Mouse (Mus musculus) kidney, adult 2 months (tissue): ENCODE measurements around the gene Il9. TPM values are rescaled to one million over a fixed set of nuclear protein-coding genes. Genes with fewer than 3 reads are reported as not detected.

Source experiments
- DNase-seq: peaks from one replicate; pipeline ENCODE4 v3.0.0; 2021
- H3K27ac ChIP-seq: fragments of 200-500 bp; 2 replicates; pipeline ENCODE4 v1.5.1; 2012; ENCODE audit warnings: low read depth, low read length, control low read depth, inconsistent platforms; ENCODE audit not compliant: insufficient read depth
- H3K27me3 ChIP-seq: fragments of 200-500 bp; replicated peaks from 2 replicates; pipeline ENCODE4 v1.6.1; 2012; ENCODE audit warnings: mild to moderate bottlenecking, moderate library complexity, low read length, inconsistent platforms; ENCODE audit not compliant: control insufficient read depth, insufficient read depth
- H3K36me3 ChIP-seq: fragments of 200-500 bp; 2 replicates; pipeline ENCODE4 v1.6.1; 2012; ENCODE audit warnings: mild to moderate bottlenecking, moderate library complexity, low read length, inconsistent platforms; ENCODE audit not compliant: control insufficient read depth, insufficient read depth
- H3K4me1 ChIP-seq: fragments of 200-500 bp; 2 replicates; pipeline ENCODE4 v1.6.1; 2011; ENCODE audit warnings: low read length; ENCODE audit not compliant: control insufficient read depth, insufficient read depth
- H3K4me3 ChIP-seq: fragments of 200-500 bp; 2 replicates; pipeline ENCODE4 v1.5.1; 2011; ENCODE audit warnings: mild to moderate bottlenecking, low read depth, low read length, control low read depth; ENCODE audit not compliant: insufficient read depth
- CTCF ChIP-seq: fragments of 200-500 bp; conservative IDR thresholded peaks from 2 replicates; pipeline ENCODE4 v1.5.1; 2011; ENCODE audit warnings: low read depth, mild to moderate bottlenecking, control low read depth, low read length, moderate library complexity, mixed read lengths; ENCODE audit not compliant: insufficient read depth, insufficient read length
- POLR2A ChIP-seq: fragments of 200-500 bp; IDR thresholded peaks from one replicate; pipeline ENCODE4 v1.6.1; 2011; ENCODE audit warnings: low read depth, low read length, control low read depth
- WGBS: fragments of 180-500 bp; shearing (Covaris S2); methylation state at CpG from one replicate; pipeline ENCODE4 v1.1.7; 2018; 5-methylcytosine and 5-hydroxymethylcytosine counted together
- polyA plus RNA-seq: library from polyadenylated mRNA; depleted of rRNA; stranded (reverse); fragments of >200 nt; gene quantifications from 2 replicates; pipeline ENCODE4 v1.2.3, GENCODE M21; 2012

The Il9 gene
- polyA plus RNA-seq, 1 experiment = not detected

DNA sequence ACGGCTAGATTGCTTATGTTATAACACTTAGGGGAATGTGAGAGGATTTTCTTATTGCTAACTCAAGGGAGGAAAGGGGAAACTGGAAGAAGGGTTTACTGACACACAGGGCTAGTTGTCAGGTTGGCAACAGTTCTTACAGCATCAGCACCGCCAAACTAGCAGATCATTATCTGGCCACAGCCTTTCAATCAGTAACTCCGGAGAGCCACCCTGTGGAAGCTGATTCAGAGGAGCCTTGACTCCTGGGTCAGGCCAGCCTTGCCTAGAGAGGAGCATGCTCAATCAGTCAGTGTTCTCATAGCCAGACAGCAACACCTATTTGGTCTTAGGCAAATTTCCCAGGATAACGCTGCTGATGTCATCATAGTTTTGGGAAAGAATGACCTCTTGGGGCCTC, 20.6 kb downstream of the Il9 start:
- Histone ChIP-seq H3K27ac (no peak overlapping the region), H3K4me1 (peaks cover 14% of the 10 kb centered on the region; the same call in 1 of the 2 replicates), H3K27me3 (no peaks in the 10 kb centered on the region), H3K4me3 (no peak overlapping the region), H3K36me3 (no peaks in the 10 kb centered on the region)
- DNase-seq = peak; percentile 93
- 58% methylated on average over 4 of the region's 4 CpGs for WGBS
- TF ChIP-seq POLR2A (no peak), CTCF (peak; percentile 28; the same call in 1 of the 2 replicates)

DNA sequence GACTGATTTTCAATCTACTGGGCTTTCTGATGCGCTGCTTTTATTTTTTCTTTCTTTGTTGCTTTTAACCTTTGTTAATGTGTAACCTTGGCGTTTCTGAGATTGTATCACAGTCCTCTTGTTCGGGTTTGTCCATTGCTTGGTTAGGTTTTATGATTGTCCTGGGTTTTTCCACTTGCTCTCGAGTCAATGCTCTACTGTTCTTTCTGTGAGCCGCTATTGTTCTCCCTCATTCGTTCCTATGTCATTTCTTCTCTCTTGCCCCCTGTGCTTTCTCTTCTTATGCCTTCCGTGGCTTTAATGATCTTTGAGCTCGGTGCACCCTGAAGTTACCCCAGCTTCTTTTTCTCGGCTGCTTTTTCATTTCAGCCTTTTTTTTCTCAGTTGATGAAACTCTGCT, 24.0 kb downstream of the Il9 start:
- no peak for TF ChIP-seq CTCF
- TF ChIP-seq POLR2A = no peak
- 28% methylated on average over 9 of the region's 9 CpGs for WGBS
- no peaks in the 10 kb centered on the region for H3K27me3 ChIP-seq
- peak; percentile 80 for DNase-seq
- no peaks in the 10 kb centered on the region for H3K36me3 ChIP-seq
- H3K27ac ChIP-seq = peak overlapping the region; percentile 34
- no peak overlapping the region for H3K4me3 ChIP-seq
- peaks cover 10% of the 10 kb centered on the region; the same call in 1 of the 2 replicates for H3K4me1 ChIP-seq

DNA sequence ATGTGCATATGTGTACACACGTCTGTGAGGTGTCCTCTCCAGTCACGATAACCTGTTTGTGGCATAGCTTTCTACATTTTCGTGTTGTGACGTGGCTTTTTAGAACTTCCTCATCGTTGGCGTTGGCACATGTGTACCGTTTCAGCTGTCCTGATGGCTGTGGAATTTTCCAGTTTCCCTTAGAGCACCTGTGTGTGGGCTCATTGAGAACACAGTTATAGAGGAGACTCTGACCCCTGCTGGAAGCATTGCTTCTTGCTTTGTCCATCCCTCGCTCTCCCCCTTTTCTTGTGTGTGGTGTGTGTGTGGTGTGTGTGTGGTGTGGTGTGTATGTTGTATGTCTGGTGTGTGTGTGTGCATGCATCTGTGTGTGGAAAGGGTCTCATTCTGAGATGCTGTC, 32.0 kb downstream of the Il9 start:
- Histone ChIP-seq H3K27ac (peak overlapping the region; percentile 36; the same call in 1 of the 2 replicates), H3K36me3 (no peaks in the 10 kb centered on the region)

DNA sequence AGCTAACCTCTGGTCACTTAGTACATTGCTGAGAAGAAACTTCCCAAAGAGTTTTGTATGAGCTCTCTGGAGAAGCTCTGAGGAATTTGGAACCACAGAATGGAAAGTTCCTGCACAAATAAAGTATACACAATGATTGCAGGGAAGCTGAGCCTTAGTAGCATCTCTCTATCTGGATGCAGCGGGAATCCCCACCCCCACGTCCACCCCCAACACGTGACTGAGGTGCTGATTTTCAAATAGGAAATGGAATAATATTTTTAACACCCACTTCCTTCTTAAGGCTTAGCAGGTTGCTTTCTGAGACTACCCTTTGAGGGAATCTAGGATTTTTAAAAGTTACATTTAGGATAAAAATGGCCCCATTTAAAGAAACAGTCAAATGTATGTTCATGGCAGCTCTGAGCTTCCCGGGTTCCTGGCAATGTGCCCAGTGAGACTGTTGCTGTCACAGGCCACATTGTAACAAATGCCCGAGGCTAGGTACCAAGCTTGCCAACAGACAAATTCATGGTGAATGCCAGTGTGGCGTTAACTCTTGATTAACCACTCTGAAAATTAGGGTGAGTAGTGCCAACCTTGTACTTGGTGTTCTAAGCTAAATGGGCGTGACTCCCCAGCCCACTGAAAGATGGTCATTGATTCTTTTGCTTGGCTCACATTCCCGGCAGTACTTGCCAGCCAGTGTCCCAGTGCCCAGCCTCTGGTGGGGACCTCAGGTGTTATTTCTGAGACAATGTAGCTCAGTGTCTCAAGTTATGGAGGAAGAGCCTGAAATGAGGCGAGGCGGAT, 32.6 kb downstream of the Il9 start:
- H3K4me3 ChIP-seq = no peak overlapping the region
- WGBS = 50% methylated on average over 10 of the region's 10 CpGs
- no peak for TF ChIP-seq POLR2A
- TF ChIP-seq CTCF = no peak
- H3K36me3 ChIP-seq = no peaks in the 10 kb centered on the region
- no peaks in the 10 kb centered on the region for H3K27me3 ChIP-seq
- H3K4me1 ChIP-seq = peaks cover 6% of the 10 kb centered on the region; the same call in 1 of the 2 replicates
- peak; percentile 71 for DNase-seq
- peak overlapping the region; percentile 36; the same call in 1 of the 2 replicates for H3K27ac ChIP-seq

More for the DNA sequence above, 32.0 kb downstream of the Il9 start:
- peaks cover 6% of the 10 kb centered on the region; the same call in 1 of the 2 replicates for H3K4me1 ChIP-seq
- H3K4me3 ChIP-seq = no peak overlapping the region
- no peaks in the 10 kb centered on the region for H3K27me3 ChIP-seq
- peak; percentile 61 for DNase-seq
- 59% methylated on average over 8 of the region's 8 CpGs for WGBS
- peak; percentile 46 for TF ChIP-seq CTCF
- TF ChIP-seq POLR2A = no peak

DNA sequence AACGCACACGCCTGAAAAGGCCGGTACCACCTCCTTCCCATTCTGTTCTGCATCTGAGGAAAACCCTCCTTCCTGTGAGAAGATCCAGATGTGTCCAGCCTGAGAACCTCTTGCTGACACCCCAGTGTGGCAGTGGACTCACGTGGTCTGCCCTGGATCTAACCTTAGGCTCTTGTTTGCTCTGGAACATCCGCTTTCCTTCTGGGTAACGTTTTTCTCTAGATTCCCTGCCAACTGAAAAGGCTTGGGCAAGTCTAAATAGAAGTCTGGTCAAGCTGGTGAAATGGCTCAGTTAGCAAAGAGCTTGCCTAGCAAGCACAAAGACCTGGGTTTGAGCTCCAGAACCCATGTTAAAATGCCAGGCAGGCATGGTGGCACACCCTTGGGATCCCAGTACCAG, 37.0 kb downstream of the Il9 start:
- WGBS = 81% methylated on average over 6 of the region's 6 CpGs
- DNase-seq = no peak
- TF ChIP-seq CTCF = no peak
- TF ChIP-seq POLR2A = no peak
- no peak overlapping the region for H3K4me3 ChIP-seq
- no peaks in the 10 kb centered on the region for H3K27me3 ChIP-seq
- no peak overlapping the region for H3K27ac ChIP-seq
- H3K36me3 ChIP-seq = no peaks in the 10 kb centered on the region
- H3K4me1 ChIP-seq = peaks cover 5% of the 10 kb centered on the region; the same call in 1 of the 2 replicates

DNA sequence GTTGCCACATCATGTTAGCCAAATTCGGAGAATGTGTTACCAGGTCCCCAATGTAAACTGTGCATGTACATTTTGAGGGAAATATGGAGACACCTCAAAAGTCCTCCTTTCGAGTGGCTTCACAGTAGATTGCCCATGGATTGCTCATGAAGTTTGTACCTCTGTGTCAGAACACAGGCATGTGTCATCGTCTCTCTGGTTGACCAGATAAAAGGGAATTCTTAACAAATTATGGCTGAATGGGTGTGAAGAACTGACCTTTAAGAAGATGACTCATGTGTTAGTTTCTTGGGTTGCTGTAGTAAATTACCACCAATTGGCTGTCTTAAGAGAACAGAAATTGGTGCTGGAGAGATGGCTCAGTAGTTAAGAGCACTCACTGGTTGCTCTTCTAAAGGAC, 37.9 kb downstream of the Il9 start:
- no peak overlapping the region for H3K27ac ChIP-seq
- TF ChIP-seq POLR2A (no peak), CTCF (no peak)
- 88% methylated on average over 3 of the region's 3 CpGs for WGBS
- no peaks in the 10 kb centered on the region for H3K36me3 ChIP-seq
- no peak for DNase-seq
- H3K27me3 ChIP-seq = no peaks in the 10 kb centered on the region
- peaks cover 9% of the 10 kb centered on the region; the same call in 1 of the 2 replicates for H3K4me1 ChIP-seq
- H3K4me3 ChIP-seq = no peak overlapping the region

DNA sequence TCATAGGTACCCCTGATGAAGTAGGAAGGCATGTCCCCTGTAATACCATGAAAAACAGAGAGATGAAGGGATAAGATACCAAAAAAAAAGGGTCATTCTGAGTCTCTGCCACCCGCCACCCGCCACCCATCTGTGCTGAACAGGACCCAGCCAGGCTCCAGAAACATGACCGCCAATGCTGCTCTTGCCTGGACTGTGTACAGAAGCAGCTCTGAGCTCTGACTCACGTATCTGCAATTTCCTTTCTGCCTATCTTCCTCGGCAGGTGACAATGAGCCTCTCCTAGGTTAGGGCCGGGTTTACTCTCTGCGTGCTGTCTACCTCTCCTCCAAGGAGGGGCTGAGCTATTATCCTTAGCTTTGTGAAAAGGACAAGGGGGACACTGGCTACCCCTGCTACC, 38.6 kb downstream of the Il9 start:
- Histone ChIP-seq H3K4me1 (peaks cover 9% of the 10 kb centered on the region; the same call in 1 of the 2 replicates), H3K36me3 (no peaks in the 10 kb centered on the region), H3K4me3 (no peak overlapping the region), H3K27me3 (no peaks in the 10 kb centered on the region), H3K27ac (no peak overlapping the region)
- no peak for DNase-seq
- TF ChIP-seq POLR2A (no peak), CTCF (no peak)
- 82% methylated on average over 7 of the region's 7 CpGs for WGBS
